Mouse (Mus musculus) gastrocnemius, postnatal 4 days (tissue): ENCODE results near the gene Grin2d. TPM values are rescaled to one million over a fixed set of nuclear protein-coding genes. Genes with fewer than 3 reads are reported as not detected.

Experiments
- DNase-seq, 2 experiments: peaks; one replicate each; pipeline ENCODE4 v3.0.0; 2021 to 2022; ENCODE audit warnings: low spot score in 2 of 2, mixed read lengths in 2 of 2
- total RNA-seq, 2 experiments: library from RNA; stranded (reverse); gene quantifications; 2 replicates each; pipeline ENCODE4 v1.2.3; 2021

Gene Grin2d
- total RNA-seq, 2 experiments from 2014 or later = 1.2 to 1.5 TPM

DNA sequence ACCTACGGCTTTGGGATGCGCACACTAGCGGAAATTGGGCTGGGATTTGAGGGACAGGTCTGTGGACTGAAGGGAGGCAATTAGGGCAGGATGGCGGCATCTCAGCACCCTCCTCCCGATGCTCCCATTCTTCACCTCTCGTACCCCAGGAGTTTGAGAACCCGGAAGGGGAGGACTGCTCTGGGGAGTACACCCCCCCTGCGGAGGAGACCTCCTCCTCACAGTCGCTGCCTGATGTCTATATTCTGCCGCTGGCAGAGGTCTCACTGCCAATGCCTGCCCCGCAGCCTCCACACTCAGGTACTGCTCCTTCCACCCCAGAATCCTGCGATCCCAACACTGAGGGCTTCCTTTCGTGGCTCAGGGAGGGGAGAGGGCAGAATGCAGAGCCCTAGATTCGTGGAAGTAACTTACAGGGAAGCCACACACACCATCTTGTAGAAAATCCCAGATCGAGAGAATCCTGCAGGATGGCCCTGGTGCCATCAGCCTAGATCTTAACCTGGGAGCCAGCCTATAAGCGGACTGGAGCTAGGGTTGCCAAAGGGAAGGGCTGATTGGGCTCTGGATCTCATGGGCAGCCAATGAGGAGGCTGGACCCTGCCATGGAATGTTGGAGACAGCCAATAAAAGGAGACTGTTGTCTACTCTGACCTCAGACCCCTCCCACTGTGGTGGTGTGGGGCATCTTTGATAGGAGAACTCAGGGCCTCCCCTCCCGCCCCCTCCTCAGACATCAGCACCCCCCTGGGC is 91.3 kb downstream of the Grin2d start:
- no peak for DNase-seq

DNA sequence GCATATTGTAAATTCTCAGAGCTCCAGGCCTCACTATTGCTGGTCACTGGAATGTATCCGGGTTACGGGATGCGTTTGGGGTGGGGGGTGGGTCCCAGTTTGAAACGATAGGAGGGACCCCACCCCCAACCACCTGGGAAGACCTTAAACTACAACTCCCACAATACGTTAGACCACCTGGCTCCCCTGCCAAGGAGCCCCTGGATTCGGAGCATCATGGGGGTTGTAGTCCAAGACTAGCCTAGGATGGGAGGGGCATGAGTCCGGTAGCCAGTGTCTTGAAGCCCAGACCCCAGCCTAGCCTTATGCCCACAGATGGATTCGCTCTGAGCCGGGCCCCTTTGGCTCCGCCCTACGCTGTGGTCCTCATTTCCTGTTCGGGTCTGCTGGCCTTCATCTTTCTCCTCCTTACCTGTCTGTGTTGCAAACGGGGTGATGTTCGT is 92.0 kb downstream of the Grin2d start:
- DNase-seq = peak in 1 of 2 experiments; percentile 14

DNA sequence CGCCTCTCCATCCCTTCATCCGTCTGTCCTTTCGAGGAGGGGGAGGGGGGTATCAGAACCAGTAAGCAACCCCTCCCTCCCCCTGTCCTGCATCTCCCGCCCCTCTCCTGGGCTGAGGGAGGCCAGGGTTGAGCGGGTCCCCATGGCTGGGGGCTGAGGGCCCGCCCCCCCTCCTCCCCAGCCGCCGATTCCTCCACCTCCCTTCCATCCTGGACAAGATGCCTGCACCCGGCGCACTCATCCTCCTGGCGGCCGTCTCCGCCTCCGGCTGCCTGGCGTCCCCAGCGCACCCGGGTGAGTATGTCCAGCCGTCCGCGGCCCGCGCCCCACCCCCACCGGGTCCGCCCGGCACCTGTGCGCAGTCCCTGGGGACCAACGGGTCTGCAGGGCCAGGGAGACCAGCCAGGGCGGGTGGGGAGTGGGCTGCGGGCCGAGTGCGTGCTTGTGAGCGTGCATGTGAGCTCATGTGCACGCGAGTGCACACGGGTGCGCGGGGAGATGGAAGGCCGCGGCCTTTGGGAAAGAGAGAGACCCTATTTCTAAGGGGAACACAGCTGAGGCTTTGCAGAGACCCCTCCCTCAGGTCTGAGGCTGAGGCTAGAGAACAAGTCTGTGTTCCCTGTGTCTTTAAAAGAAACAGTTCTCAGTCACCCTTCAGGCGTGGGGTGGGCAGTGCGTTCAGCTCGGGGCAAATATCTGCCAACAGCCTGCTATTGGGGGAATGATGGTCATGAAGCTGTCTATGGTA is 92.6 kb downstream of the Grin2d start:
- DNase-seq = peak in 1 of 2 experiments; percentile 35

DNA sequence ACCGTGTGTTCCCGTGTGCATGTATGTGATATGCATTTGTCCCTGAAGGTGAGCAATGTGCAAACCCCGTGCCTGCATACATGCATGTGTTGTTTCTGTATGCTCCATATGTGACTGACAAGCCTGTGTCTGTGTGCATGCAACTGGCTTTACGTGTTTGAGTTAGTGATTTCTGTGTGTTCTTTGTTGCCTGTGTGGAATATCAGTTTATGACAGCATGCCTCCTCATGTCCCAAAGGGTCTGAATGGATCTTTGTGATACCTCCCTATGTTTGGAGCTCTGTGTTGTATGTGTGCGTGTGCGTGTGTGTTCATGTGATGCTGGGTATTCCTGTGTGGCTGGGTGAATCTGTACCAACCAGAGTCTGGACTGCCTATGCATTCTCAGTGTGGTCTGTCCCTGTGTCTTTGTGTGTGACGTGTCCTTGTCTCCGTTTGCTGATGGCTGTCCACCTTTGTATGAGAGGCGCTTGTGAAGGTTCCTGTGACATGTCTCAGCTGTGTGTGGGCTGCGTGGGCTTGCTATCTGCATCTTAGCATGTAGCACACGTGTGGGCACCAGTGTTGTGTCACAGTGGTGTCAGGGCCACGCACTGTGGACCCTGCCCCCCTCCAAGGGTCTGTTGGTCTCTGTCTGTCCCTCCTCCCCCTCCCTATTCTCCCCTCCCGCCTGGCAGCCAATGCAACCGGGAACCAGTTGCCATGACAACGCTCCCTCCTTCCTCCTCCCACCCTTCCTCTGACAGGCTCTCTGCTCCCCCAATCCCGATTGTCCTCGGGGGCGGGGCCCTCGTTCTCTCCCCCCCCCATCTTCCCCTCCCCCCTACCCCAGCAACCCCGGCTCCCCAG is 93.4 kb downstream of the Grin2d start, which contains the start of gene Sult2b1:
TSS of gene Sult2b1 (minus strand) at position 146 of the 849 bp plus-strand sequence.
- no peak for DNase-seq

DNA sequence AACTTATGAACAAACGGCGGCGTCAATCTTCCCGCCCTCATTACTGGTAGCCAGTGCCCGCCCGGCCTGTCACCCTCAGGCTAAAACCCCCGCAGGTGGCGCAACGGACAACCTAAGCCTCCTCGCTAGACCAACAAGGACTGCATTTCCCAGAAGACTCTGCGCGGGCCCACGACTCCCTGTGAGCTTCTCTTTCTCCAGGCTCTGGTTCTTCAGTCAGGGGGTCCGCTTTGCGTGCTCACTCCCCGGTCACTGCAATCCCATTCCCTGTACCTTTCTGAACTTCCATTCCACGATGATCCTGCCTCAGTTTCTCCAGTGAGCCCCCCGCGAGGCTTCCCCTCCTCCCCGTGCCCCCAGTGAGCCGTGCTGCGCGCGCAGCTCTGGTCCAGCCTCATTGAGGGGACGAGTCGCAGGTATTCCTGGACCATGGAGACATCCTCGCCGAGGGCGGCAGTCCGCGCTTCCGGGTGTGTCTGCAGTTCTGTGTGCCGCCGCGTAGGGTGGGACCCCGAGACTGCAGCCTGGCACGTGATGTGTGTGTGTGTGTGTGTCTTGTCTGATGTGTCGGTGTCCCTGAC is 94.6 kb downstream of the Grin2d start, which contains the start of gene Lmtk3:
TSS of gene Lmtk3 (plus strand) at position 228 of the 581 bp plus-strand sequence.
- no peak for DNase-seq

DNA sequence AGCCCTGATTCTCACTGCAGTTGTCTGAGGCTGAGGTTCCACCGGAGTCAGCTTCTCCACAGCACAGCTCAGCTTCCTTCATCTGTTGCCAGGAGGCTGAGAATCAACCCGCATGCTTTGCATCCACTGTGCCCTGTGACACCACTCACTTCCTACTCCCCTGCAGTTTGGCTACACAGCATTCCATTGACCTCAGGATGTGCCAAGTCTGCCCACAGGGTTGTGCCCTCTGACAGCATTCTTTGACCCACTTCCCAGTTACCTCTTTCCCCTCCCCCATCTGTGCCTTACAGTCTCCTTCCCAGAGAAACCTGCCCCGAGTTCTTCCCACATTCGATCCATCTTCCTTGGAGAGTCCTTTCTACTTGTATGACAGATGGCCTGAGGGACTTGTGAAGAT is 95.9 kb downstream of the Grin2d start:
- no peak for DNase-seq

Other genes starting within 250 kb of the Grin2d start
- gene Mamstr, start 238.4 kb downstream of the Grin2d start, total RNA-seq = 100 to 1,000 TPM; 170 to 187 TPM
- not detected for gene Fut2, start 212.0 kb downstream of the Grin2d start, total RNA-seq
- gene Ntn5, start 194.4 kb downstream of the Grin2d start, total RNA-seq = 1 to 10 TPM in 1 of 2 experiments, under 1 TPM in 1; 0.88 to 1.3 TPM
- under 1 TPM; 0.23 to 0.39 TPM for gene Sec1, start 184.0 kb downstream of the Grin2d start, total RNA-seq
- 1 to 10 TPM; 4.6 to 4.9 TPM for gene Car11, start 178.5 kb downstream of the Grin2d start, total RNA-seq
- gene Dbp, start 173.3 kb downstream of the Grin2d start, total RNA-seq = 10 to 100 TPM; 22.1 to 26.9 TPM
- gene Rpl18, start 162.9 kb downstream of the Grin2d start, total RNA-seq = 1,000 to 10,000 TPM in 1 of 2 experiments, 100 to 1,000 TPM in 1; 1,000 to 1,132 TPM
- 10 to 100 TPM; 17.4 to 17.9 TPM for gene Sphk2, start 160.4 kb downstream of the Grin2d start, total RNA-seq
- under 1 TPM; 0.34 to 0.52 TPM for gene Fam83e, start 157.2 kb downstream of the Grin2d start, total RNA-seq
- gene Spaca4, start 152.6 kb downstream of the Grin2d start, total RNA-seq = not detected
- gene Lmtk3, start 94.6 kb downstream of the Grin2d start, total RNA-seq = under 1 TPM; 0.54 to 0.65 TPM
- gene Sult2b1, start 93.7 kb downstream of the Grin2d start, total RNA-seq = under 1 TPM in 1 of 2 experiments, not detected in 1; 0.60 TPM
- gene Cyth2, start 63.8 kb downstream of the Grin2d start, total RNA-seq = 10 to 100 TPM; 56.1 to 61.5 TPM
- gene Kcnj14, start 53.6 kb downstream of the Grin2d start, total RNA-seq = under 1 TPM; 0.39 TPM
- 10 to 100 TPM; 17.4 to 18.0 TPM for gene Grwd1, start 47.4 kb downstream of the Grin2d start, total RNA-seq
- 100 to 1,000 TPM; 101 to 104 TPM for gene Kdelr1, start 5.6 kb downstream of the Grin2d start, total RNA-seq
- gene Syngr4, start 18.3 kb upstream of the Grin2d start, total RNA-seq = under 1 TPM; 0.39 to 0.75 TPM
- 10 to 100 TPM; 31.4 to 33.7 TPM for gene Tmem143, start 18.6 kb upstream of the Grin2d start, total RNA-seq
- 10 to 100 TPM; 85.8 to 88.0 TPM for gene Emp3, start 43.0 kb upstream of the Grin2d start, total RNA-seq
- gene Ccdc114, start 45.7 kb upstream of the Grin2d start, total RNA-seq = 1 to 10 TPM; 2.4 to 2.5 TPM
- gene Abcc6, start 151.9 kb upstream of the Grin2d start, total RNA-seq = under 1 TPM; 0.29 to 0.83 TPM
- 10 to 100 TPM; 44.1 to 47.6 TPM for gene Nomo1, start 155.3 kb upstream of the Grin2d start, total RNA-seq
- 10 to 100 TPM; 41.4 to 45.1 TPM for gene Kcnj11, start 222.4 kb upstream of the Grin2d start, total RNA-seq